Mouse (Mus musculus) lung, postnatal 25 days (tissue): ENCODE results near the gene Laptm5.

Source experiments
- DNase-seq: peaks from one replicate; pipeline ENCODE4 v3.0.0; 2022; ENCODE audit warnings: low spot score

Gene Laptm5

GRCm38 (mm10) chr4:130913077-130913476, at the start of gene Laptm5:
Laptm5 (plus strand) TSS chr4:130913125.
- peak; percentile 75 for DNase-seq

- DNase-seq, result no peak
These were observed 47.5 kb upstream of the Laptm5 start for GRCm38 (mm10) chr4:130865460-130865859.

- DNase-seq, result no peak
These were observed 47.0 kb upstream of the Laptm5 start for GRCm38 (mm10) chr4:130865901-130866371.

- no peak for DNase-seq
These were observed 45.0 kb upstream of the Laptm5 start for GRCm38 (mm10) chr4:130867940-130868339.

GRCm38 (mm10) chr4:130868803-130869202, 44.1 kb upstream of the Laptm5 start:
- DNase-seq, result no peak

- DNase-seq, result no peak
These were observed 40.5 kb upstream of the Laptm5 start for GRCm38 (mm10) chr4:130872414-130872813.

GRCm38 (mm10) chr4:130873440-130873839, 39.5 kb upstream of the Laptm5 start:
- DNase-seq, result no peak

GRCm38 (mm10) chr4:130874601-130875000, 38.3 kb upstream of the Laptm5 start:
- peak; percentile 48 for DNase-seq

- no peak for DNase-seq
These were observed 36.8 kb upstream of the Laptm5 start for GRCm38 (mm10) chr4:130876016-130876726.

- DNase-seq, result peak; percentile 87
These were observed 34.5 kb upstream of the Laptm5 start for GRCm38 (mm10) chr4:130878273-130879047.

- no peak for DNase-seq
These were observed 33.9 kb upstream of the Laptm5 start for GRCm38 (mm10) chr4:130879048-130879384.

- DNase-seq, result no peak
These were observed 31.6 kb upstream of the Laptm5 start for GRCm38 (mm10) chr4:130881336-130881735.

GRCm38 (mm10) chr4:130882762-130883161, 30.2 kb upstream of the Laptm5 start:
- DNase-seq, result no peak

GRCm38 (mm10) chr4:130883820-130884533, 28.9 kb upstream of the Laptm5 start:
- DNase-seq, result no peak

- no peak for DNase-seq
These were observed 25.7 kb upstream of the Laptm5 start for GRCm38 (mm10) chr4:130887148-130887745.

GRCm38 (mm10) chr4:130889777-130890510, 23.0 kb upstream of the Laptm5 start:
- peak; percentile 59 for DNase-seq

- DNase-seq, result no peak
These were observed 22.4 kb upstream of the Laptm5 start for GRCm38 (mm10) chr4:130890511-130890840.

GRCm38 (mm10) chr4:130892001-130892587, 20.8 kb upstream of the Laptm5 start:
- peak; percentile 63 for DNase-seq

GRCm38 (mm10) chr4:130893688-130894087, 19.2 kb upstream of the Laptm5 start:
- no peak for DNase-seq

GRCm38 (mm10) chr4:130895701-130896100, 17.2 kb upstream of the Laptm5 start:
- peak; percentile 28 for DNase-seq

- peak; percentile 35 for DNase-seq
These were observed 16.6 kb upstream of the Laptm5 start for GRCm38 (mm10) chr4:130896372-130896771.
